Mouse (Mus musculus): ENCODE results near the gene Dguok. TPM values are rescaled to one million over a fixed set of nuclear protein-coding genes. Genes with fewer than 3 reads are reported as not detected.
A peak's percentile ranks its signal among the peaks of the same experiment; 100 is the strongest.

Dguok gene
- 50.0 and 50.5 TPM in 2 replicates for polyA plus RNA-seq (2012; rRNA removed)

GRCm38 (mm10) chr6:83506258-83507167 lies at the start of gene Dguok:
Dguok (minus strand) TSS chr6:83506969.
- under 1% methylated on average over 54 of the region's 54 CpGs for WGBS
- Histone ChIP-seq H3K27me3 (replicated peaks; ENCODE audit: control insufficient read depth, insufficient read depth, low read length) (no peaks in the 10 kb centered on the region), H3K4me1 (ENCODE audit: control insufficient read depth, insufficient read depth, low read length) (peaks cover 19% of the 10 kb centered on the region), H3K36me3 (ENCODE audit: control insufficient read depth, insufficient read depth, low read length) (no peaks in the 10 kb centered on the region), H3K27ac (ENCODE audit: insufficient read depth, low read depth, low read length) (peak within 1 kb of the TSS; percentile 90), H3K4me3 (ENCODE audit: insufficient read depth, low read depth, low read length) (peak within 1 kb of the TSS; percentile 84)
- DNase-seq, result peak; percentile 98
- TF ChIP-seq CTCF (conservative IDR thresholded peaks at IDR 0.05; ENCODE audit: insufficient read depth, insufficient read length, low read depth, low read length) (no peak), POLR2A (IDR thresholded peaks at IDR 0.05; ENCODE audit: low read depth, low read length) (peak; percentile 48)

- 76% methylated on average over 6 of the region's 6 CpGs for WGBS
- no peaks in the 10 kb centered on the region for H3K27me3 ChIP-seq (replicated peaks; ENCODE audit: control insufficient read depth, insufficient read depth, low read length)
- no peak for TF ChIP-seq CTCF (conservative IDR thresholded peaks at IDR 0.05; ENCODE audit: insufficient read depth, insufficient read length, low read depth, low read length)
- no peak for TF ChIP-seq POLR2A (IDR thresholded peaks at IDR 0.05; ENCODE audit: low read depth, low read length)
- H3K4me1 ChIP-seq (ENCODE audit: control insufficient read depth, insufficient read depth, low read length), result no peaks in the 10 kb centered on the region
- H3K4me3 ChIP-seq (ENCODE audit: insufficient read depth, low read depth, low read length), result no peak overlapping the region
- H3K27ac ChIP-seq (ENCODE audit: insufficient read depth, low read depth, low read length), result no peak overlapping the region
- H3K36me3 ChIP-seq (ENCODE audit: control insufficient read depth, insufficient read depth, low read length), result peaks cover 1% of the 10 kb centered on the region; the same call in 1 of the 2 replicates
- DNase-seq, result no peak
These were observed 49.2 kb upstream of the Dguok start for GRCm38 (mm10) chr6:83555972-83556371.

- TF ChIP-seq POLR2A (IDR thresholded peaks at IDR 0.05; ENCODE audit: low read depth, low read length), result no peak
- WGBS, result 33% methylated on average over 5 of the region's 5 CpGs
- H3K36me3 ChIP-seq (ENCODE audit: control insufficient read depth, insufficient read depth, low read length), result peaks cover 2% of the 10 kb centered on the region
- H3K4me1 ChIP-seq (ENCODE audit: control insufficient read depth, insufficient read depth, low read length), result no peaks in the 10 kb centered on the region
- H3K27ac ChIP-seq (ENCODE audit: insufficient read depth, low read depth, low read length), result no peak overlapping the region
- no peak overlapping the region for H3K4me3 ChIP-seq (ENCODE audit: insufficient read depth, low read depth, low read length)
- DNase-seq, result peak; percentile 73
- no peaks in the 10 kb centered on the region for H3K27me3 ChIP-seq (replicated peaks; ENCODE audit: control insufficient read depth, insufficient read depth, low read length)
These were observed 41.6 kb upstream of the Dguok start for GRCm38 (mm10) chr6:83548346-83548745.

- TF ChIP-seq CTCF (conservative IDR thresholded peaks at IDR 0.05; ENCODE audit: insufficient read depth, insufficient read length, low read depth, low read length), result no peak
- no peak for TF ChIP-seq POLR2A (IDR thresholded peaks at IDR 0.05; ENCODE audit: low read depth, low read length)
- Histone ChIP-seq H3K27me3 (replicated peaks; ENCODE audit: control insufficient read depth, insufficient read depth, low read length) (no peaks in the 10 kb centered on the region), H3K4me1 (ENCODE audit: control insufficient read depth, insufficient read depth, low read length) (no peaks in the 10 kb centered on the region), H3K4me3 (ENCODE audit: insufficient read depth, low read depth, low read length) (no peak overlapping the region), H3K27ac (ENCODE audit: insufficient read depth, low read depth, low read length) (no peak overlapping the region), H3K36me3 (ENCODE audit: control insufficient read depth, insufficient read depth, low read length) (peaks cover 2% of the 10 kb centered on the region)
- DNase-seq, result no peak
- 85% methylated on average over 3 of the region's 3 CpGs for WGBS
These were observed 39.0 kb upstream of the Dguok start for GRCm38 (mm10) chr6:83545778-83546177.

- WGBS, result 80% methylated on average over 11 of the region's 11 CpGs
- TF ChIP-seq CTCF (conservative IDR thresholded peaks at IDR 0.05; ENCODE audit: insufficient read depth, insufficient read length, low read depth, low read length) (no peak), POLR2A (IDR thresholded peaks at IDR 0.05; ENCODE audit: low read depth, low read length) (no peak)
- Histone ChIP-seq H3K36me3 (ENCODE audit: control insufficient read depth, insufficient read depth, low read length) (peaks cover 2% of the 10 kb centered on the region), H3K27ac (ENCODE audit: insufficient read depth, low read depth, low read length) (no peak overlapping the region), H3K27me3 (replicated peaks; ENCODE audit: control insufficient read depth, insufficient read depth, low read length) (no peaks in the 10 kb centered on the region), H3K4me3 (ENCODE audit: insufficient read depth, low read depth, low read length) (no peak overlapping the region), H3K4me1 (ENCODE audit: control insufficient read depth, insufficient read depth, low read length) (no peaks in the 10 kb centered on the region)
- no peak for DNase-seq
These were observed 35.1 kb upstream of the Dguok start for GRCm38 (mm10) chr6:83541756-83542456.

GRCm38 (mm10) chr6:83540017-83540416 lies 33.2 kb upstream of the Dguok start:
- Histone ChIP-seq H3K27ac (ENCODE audit: insufficient read depth, low read depth, low read length) (no peak overlapping the region), H3K4me3 (ENCODE audit: insufficient read depth, low read depth, low read length) (no peak overlapping the region), H3K36me3 (ENCODE audit: control insufficient read depth, insufficient read depth, low read length) (no peaks in the 10 kb centered on the region; the same call in 1 of the 2 replicates), H3K27me3 (replicated peaks; ENCODE audit: control insufficient read depth, insufficient read depth, low read length) (no peaks in the 10 kb centered on the region), H3K4me1 (ENCODE audit: control insufficient read depth, insufficient read depth, low read length) (no peaks in the 10 kb centered on the region)
- 52% methylated on average over 4 of the region's 4 CpGs for WGBS
- TF ChIP-seq CTCF (conservative IDR thresholded peaks at IDR 0.05; ENCODE audit: insufficient read depth, insufficient read length, low read depth, low read length) (no peak), POLR2A (IDR thresholded peaks at IDR 0.05; ENCODE audit: low read depth, low read length) (no peak)
- no peak for DNase-seq

- H3K36me3 ChIP-seq (ENCODE audit: control insufficient read depth, insufficient read depth, low read length), result no peaks in the 10 kb centered on the region
- DNase-seq, result no peak
- no peak overlapping the region for H3K27ac ChIP-seq (ENCODE audit: insufficient read depth, low read depth, low read length)
- H3K27me3 ChIP-seq (replicated peaks; ENCODE audit: control insufficient read depth, insufficient read depth, low read length), result no peaks in the 10 kb centered on the region
- no peak for TF ChIP-seq CTCF (conservative IDR thresholded peaks at IDR 0.05; ENCODE audit: insufficient read depth, insufficient read length, low read depth, low read length)
- TF ChIP-seq POLR2A (IDR thresholded peaks at IDR 0.05; ENCODE audit: low read depth, low read length), result no peak
- WGBS, result 61% methylated on average over 6 of the region's 6 CpGs
- H3K4me1 ChIP-seq (ENCODE audit: control insufficient read depth, insufficient read depth, low read length), result no peaks in the 10 kb centered on the region
- H3K4me3 ChIP-seq (ENCODE audit: insufficient read depth, low read depth, low read length), result no peak overlapping the region
These were observed 30.0 kb upstream of the Dguok start for GRCm38 (mm10) chr6:83536795-83537059.

Data from kidney, adult 2 months (tissue).